ENCODE assay signal across 7 mouse cellular contexts in the genomic region with DNA sequence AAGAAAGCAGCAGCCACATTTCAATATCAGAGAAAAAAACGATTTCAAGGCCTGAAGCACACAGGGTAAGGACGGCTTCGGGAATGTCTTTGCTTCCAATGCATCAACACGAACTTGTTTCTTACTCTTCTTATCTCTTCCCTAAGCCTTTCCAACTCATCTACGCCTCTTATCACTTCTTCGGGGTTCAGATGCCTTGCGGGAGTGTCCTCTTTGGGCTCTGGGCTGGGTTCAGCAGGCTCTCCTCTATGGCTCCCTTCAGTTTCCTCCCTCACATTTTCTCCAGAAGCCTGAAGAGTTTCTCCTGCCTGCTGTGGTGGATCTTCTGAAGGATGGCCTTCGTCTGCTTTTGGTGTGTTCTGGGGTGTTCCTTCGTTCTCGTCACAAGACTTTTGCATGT. TPM values are rescaled to one million over a fixed set of nuclear protein-coding genes. Genes with fewer than 3 reads are reported as not detected.
DNase-seq lines count a peak whose midpoint lies in the region; ATAC-seq and TF ChIP-seq lines count a peak whose summit lies in the region.

No protein-coding gene starts in this region.

- H3K4me1 ChIP-seq in MEL (ENCODE audit: control insufficient read depth in 1 of 2, insufficient read depth in 2 of 2, low read length in 2 of 2): peaks cover 0 to 4% of the 10 kb centered on the region in 2 experiments; a peak in 1 of 4 replicates
- H3K4me1 ChIP-seq in heart, embryonic 16.5 days (ENCODE audit: control insufficient read depth, insufficient read depth, low read length): peaks cover 3% of the 10 kb centered on the region; the same call in 1 of the 2 replicates
- no peaks in the 10 kb centered on the region; a peak in 2 of 4 replicates for H3K4me1 ChIP-seq in liver, embryonic 14.5 days (replicated peaks; ENCODE audit: control insufficient read depth in 2 of 2, insufficient read depth in 2 of 2, low read length in 1 of 2)

- DNase-seq in MEL (ENCODE audit: low read depth, low spot score): no peak
- peak; percentile 35 to 47 (median 44) for DNase-seq in liver, embryonic 14.5 days (ENCODE audit: low read depth in 3 of 3, low spot score in 3 of 3)
- DNase-seq in cerebellum, adult 18-20 months: no peak
- no peak for DNase-seq in layer of hippocampus, postnatal 10 days (ENCODE audit: low spot score in 2 of 2)
- no peak for DNase-seq in kidney, postnatal 4 days

- H3K27ac ChIP-seq in MEL (ENCODE audit: control insufficient read depth, low read depth, low read length): no peak overlapping the region
- peak overlapping the region; percentile 57 for H3K27ac ChIP-seq in heart, embryonic 16.5 days (ENCODE audit: low read length)
- peak overlapping the region; percentile 65 for H3K27ac ChIP-seq in liver, embryonic 14.5 days

- ATAC-seq in heart, embryonic 16.5 days (replicated peaks; ENCODE audit: extremely low read depth, insufficient read depth, low FRiP score): no peak
- ATAC-seq in liver, embryonic 14.5 days (ENCODE audit: insufficient read depth): peak; percentile 77

- TF ChIP-seq RAD21 in MEL (IDR thresholded peaks at IDR 0.05; ENCODE audit: low read depth, low read length): no peak

- H3K9me3 ChIP-seq in MEL (replicated peaks; ENCODE audit: insufficient read depth, low read length): no peaks in the 10 kb centered on the region
- H3K9me3 ChIP-seq in heart, embryonic 16.5 days (replicated peaks; ENCODE audit: control insufficient read depth, low read length): no peaks in the 10 kb centered on the region
- no peaks in the 10 kb centered on the region for H3K9me3 ChIP-seq in liver, embryonic 14.5 days (ENCODE audit: control insufficient read depth, low read length)

- H3K9ac ChIP-seq in MEL (ENCODE audit: control insufficient read depth, low read depth, low read length, poor library complexity, severe bottlenecking): no peak overlapping the region
- peak overlapping the region; percentile 68 for H3K9ac ChIP-seq in heart, embryonic 16.5 days (ENCODE audit: low read length)
- peak overlapping the region; percentile 83 for H3K9ac ChIP-seq in liver, embryonic 14.5 days (replicated peaks)

- H3K79me2 ChIP-seq in C2C12 (ENCODE audit: control insufficient read depth, insufficient read depth) (peaks cover 9% of the 10 kb centered on the region), MEL (ENCODE audit: control insufficient read depth, insufficient read depth, low read length, poor library complexity) (no peaks in the 10 kb centered on the region; the same call in 1 of the 2 replicates)

- H3ac ChIP-seq in C2C12 (ENCODE audit: control insufficient read depth, insufficient read length, low read depth): no peak overlapping the region

- TF ChIP-seq EP300 in MEL (IDR thresholded peaks at IDR 0.05; ENCODE audit: low read depth in 1 of 2, low read length in 2 of 2): no peak
- TF ChIP-seq EP300 in liver, embryonic 14.5 days (IDR thresholded peaks at IDR 0.05; ENCODE audit: low read depth): no peak

- no peak for TF ChIP-seq POLR2A in MEL (IDR thresholded peaks at IDR 0.05; ENCODE audit: control insufficient read depth in 1 of 2, insufficient read depth in 1 of 2, low read depth in 1 of 2, low read length in 2 of 2, poor library complexity in 1 of 2)

- H3K79me3 ChIP-seq in C2C12 (ENCODE audit: low read depth): peaks cover 11% of the 10 kb centered on the region

- peak overlapping the region; percentile 70 for H3K4me2 ChIP-seq in heart, embryonic 16.5 days (ENCODE audit: low read depth, low read length)
- H3K4me2 ChIP-seq in liver, embryonic 14.5 days (ENCODE audit: low read depth): peak overlapping the region; percentile 69

- H3K36me3 ChIP-seq in C2C12 (ENCODE audit: control insufficient read depth, insufficient read depth) (peaks cover 12% of the 10 kb centered on the region), MEL (ENCODE audit: control insufficient read depth in 1 of 2, insufficient read depth in 2 of 2, low read length in 2 of 2) (peaks cover 0 to 5% of the 10 kb centered on the region in 2 experiments; a peak in 2 of 4 replicates)
- no peaks in the 10 kb centered on the region for H3K36me3 ChIP-seq in heart, embryonic 16.5 days (ENCODE audit: control insufficient read depth, insufficient read depth)
- H3K36me3 ChIP-seq in liver, embryonic 14.5 days (replicated peaks; ENCODE audit: control insufficient read depth, insufficient read depth, low read depth): no peaks in the 10 kb centered on the region

- WGBS in heart, embryonic 16.5 days: 32% methylated on average over 10 of the region's 10 CpGs
- WGBS in liver, embryonic 14.5 days (ENCODE audit: insufficient replicate concordance): 34% methylated on average over 10 of the region's 10 CpGs

- TF ChIP-seq CTCF in C2C12 (IDR thresholded peaks at IDR 0.05; ENCODE audit: control insufficient read depth, insufficient read depth, insufficient read length): no peak
- TF ChIP-seq CTCF in MEL (IDR thresholded peaks at IDR 0.05 in 2 of 3, conservative IDR thresholded peaks at IDR 0.05 in 1 of 3; ENCODE audit: control insufficient read depth in 1 of 3, insufficient read depth in 1 of 3, low read depth in 2 of 3, low read length in 3 of 3, poor library complexity in 1 of 3, severe bottlenecking in 1 of 3): no peak
- TF ChIP-seq CTCF in liver, embryonic 14.5 days (IDR thresholded peaks at IDR 0.05; ENCODE audit: low read depth): no peak

- H3K4me3 ChIP-seq in C2C12 (ENCODE audit: insufficient read depth, poor library complexity, severe bottlenecking) (peak overlapping the region; percentile 6), MEL (ENCODE audit: control insufficient read depth in 1 of 2, insufficient read depth in 1 of 2, low read depth in 2 of 2, low read length in 2 of 2) (no peak overlapping the region)
- peak overlapping the region; percentile 65 for H3K4me3 ChIP-seq in heart, embryonic 16.5 days (ENCODE audit: low read length)
- H3K4me3 ChIP-seq in liver, embryonic 14.5 days (ENCODE audit: insufficient read depth in 1 of 2, low read depth in 2 of 2, low read length in 2 of 2): peak overlapping the region; percentile 74 to 99

- H3K27me3 ChIP-seq in C2C12 (ENCODE audit: control insufficient read depth, insufficient read depth, insufficient read length) (no peaks in the 10 kb centered on the region), MEL (ENCODE audit: control insufficient read depth in 1 of 2, insufficient read depth in 2 of 2, low read length in 2 of 2) (no peaks in the 10 kb centered on the region)
- no peaks in the 10 kb centered on the region for H3K27me3 ChIP-seq in heart, embryonic 16.5 days (ENCODE audit: control insufficient read depth, insufficient read depth, low read length)
- no peaks in the 10 kb centered on the region for H3K27me3 ChIP-seq in liver, embryonic 14.5 days (ENCODE audit: control insufficient read depth, insufficient read depth, low read length)

TF ChIP-seq in C2C12, 6 proteins besides CTCF, POLR2A, EP300 and RAD21 (continues in another document):
- TF ChIP-seq MAX (IDR thresholded peaks at IDR 0.05): no peak

RNA-seq across cellular contexts. Expression of a gene that starts 1.5 kb away (rescaled TPM):
- polyA plus RNA-seq in C2C12 (2012; fragmentation: generic; extraction: Trizol) (58.1 TPM), MEL (2012; ENCODE audit: insufficient read depth in 1 of 2, insufficient read length in 2 of 2, low read depth in 1 of 2, low replicate concordance in 2 of 2, missing spikeins in 1 of 2) (100 to 1,000 TPM in 1 of 2 experiments, 10 to 100 TPM in 1; 41.1 to 759 TPM)
- 26.9 and 27.4 TPM in 2 replicates for total RNA-seq in MEL (2012; rRNA removed)
- polyA plus RNA-seq in heart, embryonic 16.5 days (2015; fragmentation: Nextera tagmentation; extraction: Ambion mirVana): 219 and 258 TPM in 2 replicates
- 66.5 and 105 TPM in 2 replicates for polyA plus RNA-seq in liver, embryonic 14.5 days (2012; rRNA removed)
- polyA plus RNA-seq in liver, embryonic 14.5 days (2014; fragmentation: Nextera tagmentation; extraction: Ambion mirVana): 189 and 191 TPM in 2 replicates
- 10 to 100 TPM; 41.3 to 49.0 TPM for total RNA-seq in layer of hippocampus, postnatal 10 days (2021)

RNA-seq across cellular contexts. Expression of a gene that starts 31.8 kb away (rescaled TPM):
- polyA plus RNA-seq in C2C12 (2012; fragmentation: generic; extraction: Trizol) (not detected), MEL (2012; ENCODE audit: insufficient read depth in 1 of 2, insufficient read length in 2 of 2, low read depth in 1 of 2, low replicate concordance in 2 of 2, missing spikeins in 1 of 2) (100 to 1,000 TPM in 1 of 2 experiments, not detected in 1; 412 TPM)
- 219 and 240 TPM in 2 replicates for total RNA-seq in MEL (2012; rRNA removed)
- 137 and 145 TPM in 2 replicates for polyA plus RNA-seq in heart, embryonic 16.5 days (2015; fragmentation: Nextera tagmentation; extraction: Ambion mirVana)
- 73.5 and 131 TPM in 2 replicates for polyA plus RNA-seq in liver, embryonic 14.5 days (2012; rRNA removed)
- polyA plus RNA-seq in liver, embryonic 14.5 days (2014; fragmentation: Nextera tagmentation; extraction: Ambion mirVana): 154 and 162 TPM in 2 replicates
- 10 to 100 TPM; 45.2 to 52.6 TPM for total RNA-seq in layer of hippocampus, postnatal 10 days (2021)

RNA-seq across cellular contexts. Expression of a gene that starts 33.1 kb away (rescaled TPM):
- polyA plus RNA-seq in C2C12 (2012; fragmentation: generic; extraction: Trizol) (0.05 TPM), MEL (2012; ENCODE audit: insufficient read depth in 1 of 2, insufficient read length in 2 of 2, low read depth in 1 of 2, low replicate concordance in 2 of 2, missing spikeins in 1 of 2) (not detected)
- not detected in 2 replicates for total RNA-seq in MEL (2012; rRNA removed)
- polyA plus RNA-seq in heart, embryonic 16.5 days (2015; fragmentation: Nextera tagmentation; extraction: Ambion mirVana): 14.7 and 16.4 TPM in 2 replicates
- 6.4 and 13.8 TPM in 2 replicates for polyA plus RNA-seq in liver, embryonic 14.5 days (2012; rRNA removed)
- 2.9 and 4.0 TPM in 2 replicates for polyA plus RNA-seq in liver, embryonic 14.5 days (2014; fragmentation: Nextera tagmentation; extraction: Ambion mirVana)
- total RNA-seq in layer of hippocampus, postnatal 10 days (2021): 100 to 1,000 TPM; 105 to 125 TPM

RNA-seq across cellular contexts. Expression of a gene that starts 44.0 kb away (rescaled TPM):
- polyA plus RNA-seq in C2C12 (2012; fragmentation: generic; extraction: Trizol) (not detected), MEL (2012; ENCODE audit: insufficient read depth in 1 of 2, insufficient read length in 2 of 2, low read depth in 1 of 2, low replicate concordance in 2 of 2, missing spikeins in 1 of 2) (1 to 10 TPM in 1 of 2 experiments, not detected in 1; 1.0 TPM)
- not detected in 2 replicates for total RNA-seq in MEL (2012; rRNA removed)
- polyA plus RNA-seq in heart, embryonic 16.5 days (2015; fragmentation: Nextera tagmentation; extraction: Ambion mirVana): 17.5 and 23.9 TPM in 2 replicates
- 0.12 and 0.14 TPM in 2 replicates for polyA plus RNA-seq in liver, embryonic 14.5 days (2012; rRNA removed)
- polyA plus RNA-seq in liver, embryonic 14.5 days (2014; fragmentation: Nextera tagmentation; extraction: Ambion mirVana): 0.10 and 0.76 TPM in 2 replicates
- total RNA-seq in layer of hippocampus, postnatal 10 days (2021): 1 to 10 TPM; 3.2 to 3.9 TPM

RNA-seq across cellular contexts. Expression of a gene that starts 44.7 kb away (rescaled TPM):
- polyA plus RNA-seq in C2C12 (2012; fragmentation: generic; extraction: Trizol): not detected
- 0.27 and 0.49 TPM in 2 replicates for total RNA-seq in MEL (2012; rRNA removed)
- under 1 TPM in 1 of 2 experiments, not detected in 1; 0.86 TPM for polyA plus RNA-seq in MEL (2012; ENCODE audit: insufficient read depth in 1 of 2, insufficient read length in 2 of 2, low read depth in 1 of 2, low replicate concordance in 2 of 2, missing spikeins in 1 of 2)
- polyA plus RNA-seq in heart, embryonic 16.5 days (2015; fragmentation: Nextera tagmentation; extraction: Ambion mirVana): 225 TPM in 2 replicates
- polyA plus RNA-seq in liver, embryonic 14.5 days (2012; rRNA removed): 106 and 169 TPM in 2 replicates
- 137 and 150 TPM in 2 replicates for polyA plus RNA-seq in liver, embryonic 14.5 days (2014; fragmentation: Nextera tagmentation; extraction: Ambion mirVana)
- 100 to 1,000 TPM; 138 to 153 TPM for total RNA-seq in layer of hippocampus, postnatal 10 days (2021)

Comparison
In these comparisons a context has a peak if more than half of its experiments do, and no peak if none do; other contexts are left out.
1. H3K4me3 ChIP-seq: peak in C2C12 (single experiment), heart, embryonic 16.5 days (single experiment) and liver, embryonic 14.5 days (2 of 2); none in MEL (0 of 2).
2. DNase-seq: peak in liver, embryonic 14.5 days (3 of 3); none in MEL (single experiment), cerebellum, adult 18-20 months (0 of 2), layer of hippocampus, postnatal 10 days (0 of 2) and kidney, postnatal 4 days (0 of 2).